Mouse (Mus musculus) embryonic stem cell, embryonic (primary cell): ENCODE results near the gene Fcgr1.
"Not testable (repeated sequence)": the region's sequence is repeated elsewhere in the genome, so short reads cannot be mapped to it uniquely, and the experiment has no call there.

Experiments used
- CTCF ChIA-PET, 4 experiments: fragments of 300-600 bp in 2 of 4; fragments of 350-600 bp in 2 of 4; sonication (Branson Sonifier 250); formaldehyde crosslinking; loops; one replicate each; lab custom pipeline; 2022; ENCODE audit warnings: inconsistent platforms in 2 of 4; lab: Charles Lee
- POLR2A ChIA-PET, 4 experiments: fragments of 300-600 bp in 2 of 4; fragments of 350-600 bp in 2 of 4; sonication (Branson Sonifier 250); formaldehyde crosslinking; loops; one replicate each; lab custom pipeline; 2022; ENCODE audit warnings: antibody characterized with exemption in 4 of 4, inconsistent platforms in 1 of 4; lab: Charles Lee

The Fcgr1 gene

DNA sequence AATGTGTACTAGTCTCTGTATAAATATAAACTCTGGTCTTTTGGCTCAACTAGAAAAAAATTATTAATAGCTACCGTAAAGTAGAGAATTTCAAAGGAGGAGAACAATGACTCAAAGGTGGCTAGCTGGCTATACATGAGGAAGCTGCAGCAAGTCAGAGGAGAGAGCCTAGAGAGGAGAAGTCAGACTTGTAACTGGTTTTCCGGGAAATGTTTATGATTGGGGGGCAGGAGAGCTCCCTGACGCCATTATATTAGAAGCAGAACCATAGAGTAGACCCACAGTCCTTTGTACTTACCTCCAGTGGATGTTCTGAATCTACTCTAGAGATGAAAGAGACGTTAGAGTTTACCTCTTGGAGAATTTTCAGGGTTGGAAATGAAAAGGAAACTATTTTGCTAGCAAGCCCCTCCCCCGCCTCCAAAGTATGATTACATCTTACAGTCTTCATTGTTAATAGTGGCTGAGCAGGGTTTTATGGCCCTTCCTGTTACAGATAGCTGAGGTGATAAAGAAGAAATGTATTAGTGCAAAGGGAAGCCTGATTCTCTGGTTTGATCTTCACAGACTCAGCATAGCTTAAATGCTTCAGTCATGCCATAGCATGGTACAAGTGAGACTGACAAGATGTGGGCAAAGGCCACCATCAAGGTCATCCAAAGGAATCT, 37.7 kb downstream of the Fcgr1 start:
- POLR2A ChIA-PET: interaction anchor here (0.7 to 12.7 kb wide), 22 partner anchors 7 to 241 kb away, joined by 3 to 151 read pairs (median 10); partner anchors contain the start of genes Hist2h2bb (in 4 of the 4), Hist2h3b (in 3 of the 4), Bola1 (in 2 of the 4) and Hist2h2aa1 (in 2 of the 4)
- CTCF ChIA-PET: interaction anchor here in 2 of 4 experiments (0.7 to 1.1 kb wide), 2 partner anchors 22 to 186 kb away, joined by 3 read pairs; no protein-coding TSS in a partner anchor

- ChIA-PET POLR2A (interaction anchor here (0.5 to 12.7 kb wide), 42 partner anchors 8 to 442 kb away, joined by 3 to 151 read pairs (median 5); partner anchors contain the start of genes Hist2h4 (in 4 of the 4), Hist2h2ac (in 3 of the 4), Hist2h2bb (in 3 of the 4) and Hist2h2be (in 3 of the 4)), CTCF (interaction anchor here in 1 of 4 experiments (1.1 kb wide), 1 partner anchor 23 kb away, joined by 3 read pairs; no protein-coding TSS in a partner anchor)
Observed at GRCm38 (mm10) chr3:96254683-96255355, 39.0 kb downstream of the Fcgr1 start.

DNA sequence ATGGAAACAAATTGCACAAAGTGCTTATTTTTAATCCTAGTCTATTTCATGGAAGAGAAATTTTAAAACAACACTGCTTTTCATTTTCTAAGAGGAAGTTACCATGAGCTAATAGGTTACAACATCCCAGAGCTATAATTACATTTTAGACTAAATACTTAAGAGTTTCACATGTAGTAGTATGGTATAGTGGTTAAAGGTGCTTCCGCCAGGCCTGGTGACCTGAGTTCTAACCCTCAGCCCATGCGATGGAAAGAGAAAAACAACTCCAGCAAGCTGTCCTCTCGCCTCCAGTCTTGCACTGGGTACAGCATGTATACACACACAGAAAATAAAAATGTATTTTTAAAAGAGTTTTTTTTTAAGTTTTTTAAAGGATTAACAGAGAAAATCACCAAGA, 42.0 kb downstream of the Fcgr1 start:
- POLR2A ChIA-PET: interaction anchor here in 3 of 4 experiments (0.9 to 12.7 kb wide), 8 partner anchors 11 to 55 kb away, joined by 3 to 151 read pairs (median 9); partner anchors contain the start of genes Hist2h4 (in 3 of the 3), Bola1 (in 2 of the 3), Hist2h2ab (in 2 of the 3) and Hist2h2ac (in 1 of the 3)
- CTCF ChIA-PET: no interaction called here

DNA sequence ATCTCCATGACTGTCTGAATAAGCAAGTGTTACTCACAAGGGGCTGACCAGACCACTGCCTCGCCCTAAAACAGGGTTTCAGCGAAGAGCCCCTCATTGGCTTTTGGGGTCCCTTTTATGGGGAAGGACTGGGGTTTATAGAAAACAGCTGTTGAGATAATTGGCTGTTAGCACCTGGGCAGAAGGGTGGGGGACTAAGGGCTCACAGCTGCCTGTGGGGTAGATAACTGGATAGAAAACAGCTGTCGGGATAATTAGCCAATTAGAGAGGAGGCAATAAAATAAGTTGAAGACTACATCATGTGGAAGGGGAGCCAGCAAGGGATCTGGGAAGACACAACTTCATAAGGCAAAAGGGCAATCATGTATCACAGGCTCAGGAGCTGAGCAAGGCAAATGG, 42.9 kb downstream of the Fcgr1 start:
- ChIA-PET CTCF (no interaction called here), POLR2A (interaction anchor here (0.6 to 12.7 kb wide), 25 partner anchors 9 to 582 kb away, joined by 3 to 151 read pairs (median 6); partner anchors contain the start of genes Hist2h4 (in 3 of the 4), Bola1 (in 2 of the 4), Hist2h2ab (in 2 of the 4) and Hist2h2ac (in 2 of the 4))

DNA sequence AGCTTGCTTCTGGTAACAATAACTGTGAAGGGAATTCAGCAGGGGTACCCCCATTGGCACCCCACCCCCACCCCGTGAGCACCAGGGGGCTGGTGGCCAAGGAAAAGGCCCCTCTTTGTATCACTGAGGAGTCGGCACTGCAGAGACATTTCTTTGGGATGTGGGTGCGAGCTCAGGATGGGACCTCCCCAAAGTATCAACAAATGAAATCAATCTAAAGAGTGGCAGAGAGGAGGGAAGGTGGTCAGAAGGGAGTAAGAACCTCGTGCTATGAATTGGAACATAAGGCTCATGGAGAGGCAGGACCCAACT, 44.8 kb downstream of the Fcgr1 start:
- ChIA-PET POLR2A (interaction anchor here (0.7 to 12.7 kb wide), 19 partner anchors 9 to 124 kb away, joined by 3 to 151 read pairs (median 4); partner anchors contain the start of genes Hist2h4 (in 3 of the 4), Hist2h2bb (in 2 of the 4), Hist2h3b (in 2 of the 4) and Bola1 (in 1 of the 4)), CTCF (interaction anchor here in 1 of 4 experiments (0.6 kb wide), 1 partner anchor 13 kb away, joined by 4 read pairs; no protein-coding TSS in a partner anchor)

DNA sequence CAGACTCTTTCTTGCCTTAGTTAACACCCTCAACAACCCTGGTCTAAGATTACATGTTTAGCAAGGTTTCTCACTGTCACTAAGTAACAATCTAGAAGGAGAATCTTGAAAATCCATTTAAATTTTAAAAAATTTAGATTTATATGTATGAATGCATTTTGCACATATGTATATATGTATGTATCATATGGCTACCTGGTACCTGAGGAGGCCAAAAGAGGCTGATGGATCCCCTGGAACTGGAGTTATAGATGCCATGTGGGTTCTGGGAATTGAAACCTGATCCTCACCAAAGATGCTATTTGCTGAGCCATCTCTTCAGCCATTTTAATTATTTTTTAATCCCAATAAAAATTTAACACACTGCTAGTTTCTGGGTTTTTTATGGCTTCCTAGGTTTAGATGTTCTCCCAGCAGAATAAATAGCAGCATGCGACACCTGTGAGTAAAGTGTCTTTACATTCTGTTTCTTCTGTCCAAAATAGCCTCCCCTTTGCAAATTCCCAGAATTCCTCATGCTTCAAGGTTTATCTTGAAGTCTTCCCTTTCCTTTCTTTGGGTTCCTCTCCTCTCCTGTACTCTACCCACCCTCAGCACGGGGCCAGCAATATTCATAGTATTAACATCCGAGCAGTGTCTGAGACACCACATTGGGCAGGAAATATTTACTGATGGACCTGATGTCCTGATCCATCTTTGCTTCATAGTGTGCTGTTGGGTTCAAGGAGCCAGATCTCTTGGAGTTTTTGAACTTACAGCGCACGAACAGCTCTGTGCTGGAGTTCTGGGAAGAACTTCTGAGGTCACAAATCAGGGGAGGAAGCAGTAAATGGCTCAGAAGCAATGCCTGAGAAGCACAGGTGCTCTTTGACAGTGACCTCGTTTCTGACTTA, 45.4 kb downstream of the Fcgr1 start:
- POLR2A ChIA-PET: interaction anchor here (0.7 to 12.7 kb wide), 19 partner anchors 10 to 123 kb away, joined by 3 to 151 read pairs (median 4); partner anchors contain the start of genes Hist2h4 (in 3 of the 4), Hist2h2bb (in 2 of the 4), Hist2h3b (in 2 of the 4) and Bola1 (in 1 of the 4)
- CTCF ChIA-PET: interaction anchor here in 1 of 4 experiments (0.6 kb wide), 1 partner anchor 14 kb away, joined by 4 read pairs; no protein-coding TSS in a partner anchor

DNA sequence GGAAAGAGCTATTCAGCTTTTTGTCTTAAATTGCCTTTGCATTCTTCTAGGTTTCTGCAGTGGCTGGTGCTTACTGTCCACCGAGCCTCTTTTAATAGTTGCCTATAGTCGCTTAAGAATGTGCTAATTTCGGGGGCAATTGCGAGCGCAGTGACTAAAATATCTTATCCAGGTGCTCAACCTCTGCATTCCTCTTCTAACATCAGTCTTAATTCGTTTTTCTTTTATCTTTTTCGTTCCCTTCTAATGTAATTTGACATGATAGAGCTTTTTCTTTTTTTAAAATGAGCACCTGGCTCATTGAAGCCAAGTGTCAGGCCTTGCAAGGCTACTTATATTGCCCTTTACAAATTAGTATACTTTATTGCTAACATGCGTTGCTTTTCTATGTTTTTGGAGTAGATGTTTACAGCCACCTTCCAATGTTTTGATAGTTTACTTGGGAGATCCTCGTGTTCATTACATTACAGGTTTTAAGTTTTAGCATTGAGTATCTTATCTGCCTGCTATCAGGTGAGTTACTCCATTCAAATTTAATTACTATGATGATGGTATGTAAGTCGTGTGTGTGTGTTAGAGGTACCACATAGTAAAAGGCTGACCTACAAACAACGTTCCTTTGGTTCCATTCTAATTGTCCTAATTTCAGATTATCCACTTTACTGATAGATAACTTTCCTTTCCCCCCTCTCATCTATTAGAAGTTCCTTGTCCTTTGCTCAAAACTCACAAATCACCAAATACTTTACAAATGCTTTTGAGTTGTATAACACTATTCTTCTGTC, 46.2 kb downstream of the Fcgr1 start:
- ChIA-PET CTCF (interaction anchor here in 3 of 4 experiments (0.7 to 1.3 kb wide), 3 partner anchors 15 to 30 kb away, joined by 3 to 5 read pairs (median 3); partner anchors contain the start of gene Hist2h4 (in 1 of the 3)), POLR2A (interaction anchor here (0.6 to 1.4 kb wide), 26 partner anchors 8 to 166 kb away, joined by 3 to 42 read pairs (median 4); partner anchors contain the start of genes Hist2h2bb (in 4 of the 4), Hist2h2ac (in 3 of the 4), Hist2h3b (in 3 of the 4) and Bola1 (in 2 of the 4))

GRCm38 (mm10) chr3:96246427-96246856, 47.3 kb downstream of the Fcgr1 start, which contains the start of gene Hist2h3c1:
TSS of gene Hist2h3c1 (plus strand) at chr3:96246685.
- POLR2A ChIA-PET: interaction anchor here in 3 of 4 experiments (0.6 to 1.4 kb wide), 9 partner anchors 9 to 31 kb away, joined by 3 to 42 read pairs (median 7); partner anchors contain the start of genes Hist2h2bb (in 2 of the 3), Bola1 (in 1 of the 3), Hist2h2ab (in 1 of the 3) and Hist2h2ac (in 1 of the 3)
- CTCF ChIA-PET: interaction anchor here in 1 of 4 experiments (0.7 kb wide), 1 partner anchor 16 kb away, joined by 5 read pairs; no protein-coding TSS in a partner anchor

DNA sequence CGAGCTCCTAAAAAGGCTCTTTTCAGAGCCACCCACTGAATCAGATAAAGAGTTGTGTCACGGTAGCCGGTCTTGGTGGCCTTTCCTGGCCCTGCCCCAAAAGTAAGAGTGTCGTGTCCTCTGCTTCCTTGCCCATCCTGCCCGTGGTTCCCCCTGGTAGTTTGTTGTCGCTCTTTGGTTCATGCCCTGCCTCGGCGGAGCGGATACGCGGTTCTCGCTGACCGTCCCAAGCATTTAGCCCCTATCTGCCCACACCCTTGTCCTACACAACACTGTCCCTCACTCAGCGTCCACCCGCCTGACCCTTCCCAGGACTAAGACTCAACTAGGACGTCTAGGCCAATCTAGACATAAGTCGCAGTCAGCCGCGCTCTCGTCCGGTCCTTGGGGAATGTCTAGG, 47.8 kb downstream of the Fcgr1 start:
- CTCF ChIA-PET, POLR2A ChIA-PET: not testable (repeated sequence)

DNA sequence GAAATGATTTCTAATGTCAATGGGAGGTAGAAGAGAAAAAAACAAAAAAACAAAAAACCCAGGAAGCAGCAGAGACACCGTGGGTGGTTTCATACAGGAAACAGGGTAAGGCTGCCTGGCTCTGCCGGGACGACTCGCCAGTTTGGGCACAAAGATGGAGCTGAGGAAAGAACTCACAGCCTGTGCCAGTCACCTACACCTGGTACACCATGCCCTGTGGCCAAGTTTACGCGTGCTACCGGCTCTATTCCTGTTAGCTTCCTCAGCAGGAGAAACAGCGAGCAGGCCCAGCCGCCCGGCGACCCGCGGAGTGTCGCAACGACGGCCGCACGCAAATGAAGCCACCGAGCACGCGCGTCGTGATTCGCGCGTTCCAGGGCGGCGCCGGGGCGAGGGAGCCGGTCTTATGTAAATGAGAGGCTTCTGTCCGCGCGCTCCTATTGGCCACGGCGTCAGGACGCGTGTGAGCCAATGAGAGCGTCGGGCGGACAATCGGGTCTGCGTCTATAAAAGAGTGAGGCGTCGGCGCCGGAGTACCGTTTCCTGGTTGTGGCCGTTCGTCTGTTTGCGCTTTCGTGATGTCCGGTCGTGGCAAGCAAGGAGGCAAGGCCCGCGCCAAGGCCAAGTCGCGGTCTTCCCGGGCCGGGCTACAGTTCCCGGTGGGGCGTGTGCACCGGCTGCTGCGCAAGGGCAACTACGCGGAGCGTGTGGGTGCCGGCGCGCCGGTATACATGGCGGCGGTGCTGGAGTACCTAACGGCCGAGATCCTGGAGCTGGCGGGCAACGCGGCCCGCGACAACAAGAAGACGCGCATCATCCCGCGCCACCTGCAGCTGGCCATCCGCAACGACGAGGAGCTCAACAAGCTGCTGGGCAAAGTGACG, 48.5 kb downstream of the Fcgr1 start, which contains the start of gene Hist2h2aa1:
Gene Hist2h2aa1, plus strand, starts transcription at position 495 of the 884 bp plus-strand sequence.
- CTCF ChIA-PET: not testable (repeated sequence)
- POLR2A ChIA-PET: interaction anchor here in 3 of 4 experiments (0.6 to 6.2 kb wide), 34 partner anchors 9 to 371 kb away, joined by 3 to 149 read pairs (median 3); partner anchors contain the start of genes Bola1 (in 3 of the 3), Hist2h2ab (in 3 of the 3), Hist2h2ac (in 3 of the 3) and Hist2h2bb (in 3 of the 3)

DNA sequence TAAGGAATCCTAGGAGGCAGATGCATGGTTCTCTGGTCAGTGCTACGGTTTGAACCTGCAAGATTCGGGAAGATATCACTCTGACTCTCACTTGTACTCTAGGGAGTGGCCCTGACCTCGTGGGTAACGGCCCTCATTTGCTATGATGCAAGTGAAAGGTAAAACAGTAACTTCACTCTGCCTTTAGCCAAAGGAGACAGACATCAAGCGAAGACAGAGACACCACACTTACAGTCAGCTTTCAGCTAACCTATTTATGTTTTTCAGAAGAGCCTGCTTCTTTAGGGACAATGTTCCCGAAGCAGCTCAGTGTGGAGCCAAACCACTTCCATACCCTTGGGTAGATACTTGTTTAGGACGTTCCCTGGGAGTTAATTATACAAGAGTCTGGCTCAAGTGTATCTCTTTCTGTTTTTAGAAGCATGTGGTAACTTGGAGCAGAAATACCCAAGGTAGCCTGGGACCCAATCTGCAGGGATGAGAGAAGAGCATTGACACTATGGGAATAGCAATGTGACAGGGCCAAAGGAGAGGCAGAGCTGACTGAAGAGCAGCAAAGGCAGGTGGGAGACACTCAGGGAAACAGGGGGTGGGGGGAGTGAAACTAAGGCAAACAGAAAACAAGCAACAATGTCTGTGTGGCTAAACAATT, 49.7 kb downstream of the Fcgr1 start:
- POLR2A ChIA-PET: interaction anchor here in 3 of 4 experiments (0.6 to 6.2 kb wide), 48 partner anchors 10 to 432 kb away, joined by 3 to 149 read pairs (median 4); partner anchors contain the start of genes Bola1 (in 3 of the 3), Hist2h2ab (in 3 of the 3), Hist2h2ac (in 3 of the 3) and Hist2h2bb (in 3 of the 3)
- CTCF ChIA-PET: no interaction called here

- ChIA-PET POLR2A (interaction anchor here (0.6 to 6.2 kb wide), 23 partner anchors 10 to 290 kb away, joined by 3 to 149 read pairs (median 7); partner anchors contain the start of genes Hist2h2bb (in 4 of the 4), Hist2h4 (in 4 of the 4), Bola1 (in 2 of the 4) and Hist2h2ab (in 2 of the 4)), CTCF (no interaction called here)
Observed at GRCm38 (mm10) chr3:96240799-96241197, 53.0 kb downstream of the Fcgr1 start.

GRCm38 (mm10) chr3:96239949-96240798, 53.6 kb downstream of the Fcgr1 start, which contains the start of gene Hist2h2aa2:
TSS of gene Hist2h2aa2 (minus strand) at chr3:96240276.
- POLR2A ChIA-PET: interaction anchor here (0.6 to 6.2 kb wide), 20 partner anchors 11 to 289 kb away, joined by 3 to 149 read pairs (median 6); partner anchors contain the start of genes Hist2h2bb (in 4 of the 4), Hist2h4 (in 4 of the 4), Bola1 (in 2 of the 4) and Hist2h2ab (in 2 of the 4)
- CTCF ChIA-PET: not testable (repeated sequence)
